Mouse (Mus musculus) cerebellum, postnatal 25 days (tissue): Measurements from ENCODE around the gene Tbx21.
A peak's percentile ranks its signal among the peaks of the same experiment; 100 is the strongest.

Source experiments
- DNase-seq, 2 experiments: peaks; one replicate each; pipeline ENCODE4 v3.0.0; 2021; ENCODE audit warnings: mixed read lengths in 2 of 2

Gene Tbx21

DNA sequence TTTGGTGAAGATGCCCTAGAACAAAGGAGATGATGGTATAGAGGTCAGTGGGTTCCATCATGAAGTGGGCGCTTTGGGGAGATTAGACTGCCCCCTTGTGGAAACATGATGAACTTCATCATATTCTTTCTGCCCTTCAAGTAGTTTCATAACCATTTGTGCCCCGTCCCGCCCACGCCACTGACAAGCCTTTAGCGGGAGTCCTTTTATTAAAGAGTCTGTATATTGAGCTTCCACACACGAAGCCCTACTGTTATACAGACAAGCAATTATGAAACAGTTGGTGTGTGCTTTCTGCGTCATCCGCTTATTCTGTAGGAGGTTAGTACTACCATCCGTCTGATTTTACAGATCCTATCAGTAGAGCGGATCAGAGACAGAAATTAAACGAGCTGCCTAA lies 32.2 kb downstream of the Tbx21 start:
- peak; percentile 41 to 71 for DNase-seq

DNA sequence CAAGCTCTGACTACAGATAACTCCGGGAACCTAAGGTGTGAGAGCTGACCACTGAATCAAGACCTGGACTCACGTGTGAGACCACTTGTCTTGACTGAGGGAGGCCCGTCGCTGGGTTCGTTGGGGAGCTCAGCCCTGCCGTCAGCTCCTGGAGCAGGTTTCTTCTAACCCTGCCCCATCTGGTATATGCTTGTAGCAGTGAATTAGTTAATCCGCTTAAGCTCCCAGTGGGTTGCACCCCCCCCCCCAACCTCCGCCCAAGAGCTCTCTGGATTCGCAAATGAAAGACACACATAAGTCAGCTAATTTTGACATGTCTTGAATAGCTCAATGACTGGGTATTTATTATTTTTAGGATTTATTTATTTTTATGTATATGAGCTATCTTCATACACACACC lies 34.8 kb downstream of the Tbx21 start:
- no peak for DNase-seq

DNA sequence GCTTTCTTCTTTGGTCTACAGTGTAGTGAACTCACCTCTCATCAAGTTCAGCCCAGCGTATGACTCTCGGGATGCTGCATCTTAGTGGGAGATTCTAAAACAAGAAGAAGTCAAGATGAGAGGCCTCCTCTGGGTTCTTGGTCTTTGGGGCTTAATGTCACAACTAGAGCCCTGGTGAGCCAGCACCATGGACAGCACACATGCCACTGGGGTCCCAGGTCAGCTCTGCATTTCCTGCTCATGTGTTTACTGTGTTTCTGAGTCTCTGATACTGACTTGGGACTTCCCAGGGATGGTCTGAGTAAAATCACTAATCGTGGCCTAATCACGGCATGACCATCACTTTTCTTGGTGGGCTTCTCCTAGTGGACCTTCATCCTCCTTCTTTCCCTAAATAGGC lies 36.4 kb downstream of the Tbx21 start:
- DNase-seq = no peak

DNA sequence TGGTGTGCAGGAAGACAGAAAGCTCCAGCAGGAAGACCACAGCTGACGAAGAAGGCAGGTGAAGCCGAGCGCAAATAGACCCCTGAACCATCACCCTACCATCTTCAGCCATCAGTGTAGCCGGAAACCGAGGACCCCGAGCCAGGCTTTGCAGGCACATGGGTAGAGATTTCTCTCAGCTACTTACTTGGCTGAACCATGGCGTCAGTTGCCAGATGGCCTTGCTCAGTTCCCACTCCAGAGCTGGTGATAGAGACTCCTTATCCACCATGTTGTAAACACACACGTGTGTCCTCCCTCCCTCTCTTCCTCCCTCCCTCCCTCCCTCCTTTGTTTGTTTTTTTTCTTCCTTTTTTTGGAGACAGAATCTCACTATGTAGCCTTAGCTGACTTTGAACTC lies 40.9 kb downstream of the Tbx21 start:
- no peak for DNase-seq

DNA sequence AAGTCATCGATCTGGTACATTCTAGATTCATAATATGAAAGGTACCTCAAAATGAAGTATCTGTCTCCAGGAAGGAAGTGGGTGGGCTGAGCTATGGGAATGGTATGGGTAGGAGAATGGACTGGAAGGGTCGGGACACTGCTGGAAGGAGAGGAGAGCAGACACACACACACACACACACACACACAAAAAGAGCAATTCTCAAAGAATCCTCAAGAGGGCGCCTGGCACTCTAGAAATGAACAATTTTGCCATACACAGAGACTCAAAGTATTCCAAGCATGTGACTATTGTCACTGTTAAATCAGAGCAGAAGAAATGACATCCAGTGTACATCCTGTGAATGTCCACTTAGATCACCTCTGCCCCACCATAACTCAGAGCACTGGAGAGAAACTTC lies 42.6 kb downstream of the Tbx21 start:
- DNase-seq = peak; percentile 55 to 68

DNA sequence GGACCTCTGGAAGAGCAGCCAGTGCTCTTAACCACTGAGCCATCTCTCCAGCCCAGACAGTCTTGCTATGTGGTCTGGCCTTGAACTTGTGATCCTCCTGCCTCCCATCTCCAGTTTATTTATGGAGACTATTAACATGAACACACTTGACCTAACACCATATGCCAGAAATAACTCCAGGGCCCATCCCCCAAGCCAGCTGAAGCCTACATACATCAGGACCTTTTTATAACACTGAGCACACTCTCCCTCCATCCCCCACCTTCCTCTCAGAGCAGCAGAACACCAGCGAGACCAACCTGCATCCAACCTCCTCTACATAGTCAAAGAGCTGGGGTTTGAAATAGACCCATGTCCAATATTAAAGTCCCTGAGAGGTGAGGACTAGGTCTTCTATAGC lies 44.0 kb downstream of the Tbx21 start:
- no peak for DNase-seq

DNA sequence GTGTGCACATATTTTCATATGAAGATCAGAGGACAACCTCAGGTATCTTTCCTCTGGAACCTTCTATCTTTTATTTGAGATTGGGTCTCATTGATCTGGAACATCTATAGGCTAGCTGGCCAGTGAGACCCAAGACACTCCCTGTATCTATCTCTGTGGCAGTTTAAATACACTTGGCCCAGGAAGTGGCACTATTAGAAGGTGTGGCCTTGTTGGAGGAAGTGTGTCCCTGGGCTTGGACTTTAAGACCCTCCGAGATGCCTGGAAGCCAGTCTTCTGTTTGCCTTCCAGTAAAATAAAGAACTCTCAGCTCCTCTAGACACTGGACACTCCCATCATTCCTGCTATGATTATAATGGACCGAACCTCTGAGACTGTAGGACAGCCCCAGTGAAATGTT lies 45.4 kb downstream of the Tbx21 start:
- DNase-seq = no peak

DNA sequence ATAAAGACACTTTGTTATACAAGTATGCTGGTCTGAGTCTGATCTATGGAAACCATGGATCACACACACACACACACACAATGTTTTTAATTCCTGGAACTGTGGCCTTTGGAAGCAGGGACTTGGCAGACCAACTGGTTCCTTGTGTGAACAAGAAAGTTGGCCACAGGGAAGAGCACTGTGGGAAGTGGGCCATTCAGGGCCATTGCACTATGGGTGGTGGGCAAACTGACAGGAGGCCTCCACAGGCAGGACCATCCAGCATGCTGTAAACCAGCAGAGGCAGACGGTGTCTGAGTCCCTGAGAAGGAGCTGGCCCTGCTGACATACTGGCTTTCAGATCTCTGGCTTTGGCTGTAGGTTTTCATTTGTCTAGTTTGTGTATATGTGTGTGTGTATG lies 45.8 kb downstream of the Tbx21 start:
- DNase-seq = peak in 1 of 2 experiments; percentile 43

DNA sequence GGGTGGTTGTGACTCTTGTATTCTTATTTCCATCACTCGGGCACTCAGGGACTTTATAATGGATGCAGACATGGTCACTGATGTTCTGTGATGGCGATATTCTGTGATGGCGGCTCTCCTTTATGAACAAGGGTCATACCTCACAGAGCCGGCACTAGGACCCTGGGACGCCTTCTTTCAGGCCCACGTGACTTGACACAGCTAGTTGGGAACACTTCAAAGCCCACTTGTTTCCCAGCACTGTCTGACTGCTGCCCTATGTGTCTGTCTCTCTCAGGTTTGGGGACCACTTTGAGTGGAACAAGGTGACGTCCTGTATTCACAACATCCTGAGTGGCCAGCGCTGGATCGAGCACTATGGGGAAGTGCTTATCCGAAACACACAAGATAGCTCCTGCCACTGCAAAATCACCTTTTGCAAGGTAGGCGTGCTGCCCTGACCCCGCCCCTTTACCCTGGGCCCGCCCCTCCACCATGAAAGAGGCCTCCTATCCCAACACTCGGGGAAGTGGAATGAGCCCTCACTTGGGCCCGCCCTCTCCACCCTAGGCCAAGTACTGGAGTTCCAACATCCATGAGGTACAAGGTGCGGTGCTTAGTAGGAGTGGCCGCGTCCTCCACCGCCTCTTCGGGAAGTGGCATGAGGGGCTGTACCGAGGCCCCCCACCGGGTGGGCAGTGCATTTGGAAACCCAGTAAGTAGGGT lies 48.3 kb downstream of the Tbx21 start:
- no peak for DNase-seq

DNA sequence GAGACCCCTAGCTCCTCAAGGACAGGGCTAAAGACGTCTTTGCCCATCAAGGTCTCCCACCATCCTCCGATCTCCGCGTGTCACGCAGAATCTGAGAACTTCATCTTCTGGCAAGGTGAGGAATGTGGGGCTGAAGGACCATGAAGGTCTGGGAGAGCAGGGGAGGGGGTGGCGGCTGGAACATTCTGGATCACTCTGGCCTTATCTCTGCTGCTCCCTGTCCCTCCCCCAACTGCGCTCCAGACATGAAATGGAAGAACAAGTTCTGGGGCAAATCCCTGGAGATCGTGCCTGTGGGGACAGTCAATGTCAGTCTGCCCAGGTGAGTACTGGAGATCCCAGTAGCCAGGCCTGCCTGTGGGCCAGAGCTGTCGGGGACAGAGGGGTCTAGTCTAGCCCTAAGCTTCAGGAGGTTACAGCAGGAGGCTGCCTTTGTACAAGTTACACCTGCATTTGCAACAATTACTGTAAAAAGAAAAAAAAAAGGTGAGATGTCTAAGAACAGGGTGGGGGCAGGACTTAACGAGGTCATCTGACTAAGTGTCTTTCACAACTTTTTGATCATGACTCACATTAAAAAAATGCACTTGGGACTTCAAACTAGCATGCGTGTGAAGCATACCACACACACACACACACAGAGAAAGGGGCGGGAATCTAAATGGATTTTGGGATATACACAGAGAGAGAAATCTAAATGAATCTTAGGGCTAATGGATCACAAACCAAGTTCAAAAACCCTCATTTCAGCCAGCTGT lies 49.4 kb downstream of the Tbx21 start:
- DNase-seq = no peak

DNA sequence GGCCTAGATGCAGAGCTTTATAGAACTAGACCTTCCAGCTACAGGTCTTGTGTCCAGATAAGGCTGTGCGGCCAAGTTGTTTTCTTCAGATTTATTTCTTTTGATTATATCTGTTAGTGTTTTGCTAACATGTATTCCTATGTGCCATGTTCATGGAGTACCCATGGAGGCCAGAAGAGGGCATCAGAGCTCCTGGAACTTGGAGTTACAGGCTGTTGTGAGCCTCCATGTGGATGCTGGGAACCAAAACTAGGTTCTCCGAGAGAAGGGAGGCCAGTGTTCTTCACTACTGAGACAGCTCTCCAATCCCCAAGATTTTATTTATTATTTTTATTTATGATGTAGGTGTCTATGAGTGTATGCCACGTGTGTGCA lies 51.2 kb downstream of the Tbx21 start:
- DNase-seq = no peak

DNA sequence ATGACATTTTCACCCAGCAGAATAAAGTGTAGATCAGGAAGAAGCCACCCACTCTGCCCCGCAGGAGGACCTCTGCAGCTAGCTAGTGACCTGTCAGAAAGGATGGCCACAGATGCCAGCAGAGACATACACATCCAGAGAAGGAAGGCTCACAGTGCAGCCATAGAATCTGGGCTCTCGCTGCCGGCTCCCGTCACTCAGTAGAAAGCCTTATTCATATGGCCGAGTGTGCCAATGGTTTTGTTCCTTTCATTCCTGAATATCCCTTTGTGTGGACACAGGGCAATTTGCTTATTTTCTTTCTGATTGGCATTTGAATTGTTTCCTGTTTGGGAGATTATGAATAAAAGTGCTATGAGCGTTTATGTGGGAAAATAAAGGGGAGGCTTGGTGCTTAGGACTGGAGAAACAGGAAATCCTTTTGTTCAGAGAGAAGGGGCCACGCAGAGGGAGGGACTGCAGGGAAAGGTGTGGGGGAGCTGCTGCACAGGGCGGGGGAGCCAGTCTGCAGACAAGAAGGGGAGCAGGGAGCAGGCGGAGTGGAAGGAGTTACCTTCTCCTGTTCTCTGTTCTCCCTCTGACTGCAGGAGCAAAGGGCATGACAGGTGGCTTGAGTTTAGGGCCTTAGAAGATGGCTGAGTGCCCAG lies 51.7 kb downstream of the Tbx21 start:
- DNase-seq = peak in 1 of 2 experiments; percentile 9

DNA sequence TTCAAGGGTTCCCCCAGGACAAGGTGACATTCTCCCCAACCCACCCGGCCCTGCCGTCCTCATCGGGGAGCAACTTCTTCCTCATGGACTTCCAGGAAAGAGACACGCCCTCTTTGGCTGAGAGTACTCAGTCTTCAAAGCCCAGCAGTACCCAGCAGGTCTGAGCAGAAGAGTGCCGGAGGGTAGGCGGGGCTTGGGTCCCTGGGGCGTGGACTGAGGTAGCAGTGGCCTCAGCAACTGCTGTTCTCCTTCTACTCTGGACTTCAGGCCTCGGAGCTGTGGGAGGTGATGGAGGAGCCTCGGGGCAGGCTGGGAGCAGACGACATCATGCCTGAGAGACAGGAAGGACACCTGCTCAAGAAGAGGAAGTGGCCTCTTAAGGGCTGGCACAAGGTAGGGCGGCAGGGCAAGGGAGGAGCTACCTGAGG lies 62.9 kb downstream of the Tbx21 start:
- no peak for DNase-seq

DNA sequence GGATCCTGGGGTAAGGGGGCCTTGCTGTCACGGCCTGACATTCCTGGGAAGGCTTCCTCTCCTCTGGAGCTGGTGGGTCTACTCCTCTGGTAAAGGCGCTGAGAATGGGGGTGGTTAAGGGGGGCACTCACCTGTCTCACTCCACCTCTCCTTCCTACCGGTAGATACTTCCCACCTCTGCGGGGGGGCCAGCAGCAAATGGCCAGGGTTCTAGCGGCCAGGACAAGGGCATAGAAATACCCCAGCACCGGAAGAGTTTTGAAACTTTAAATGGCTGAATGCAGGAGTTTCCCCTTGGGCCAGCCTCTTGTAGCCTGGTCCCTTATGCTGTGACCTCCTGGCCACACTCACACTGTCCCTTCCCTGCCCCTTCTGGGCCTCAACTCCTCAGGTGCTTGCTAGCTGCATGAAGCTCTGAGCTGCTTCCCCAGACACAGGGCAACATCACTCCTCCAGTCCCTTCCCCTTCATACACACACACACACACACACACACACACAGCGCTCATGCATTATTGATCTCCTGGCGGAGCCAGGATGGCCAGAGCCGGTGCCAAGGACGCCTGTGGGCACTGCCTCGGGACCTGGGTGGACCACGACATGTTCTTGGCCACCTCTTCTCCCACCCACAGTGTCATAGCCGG lies 64.1 kb downstream of the Tbx21 start:
- peak; percentile 29 to 52 for DNase-seq

DNA sequence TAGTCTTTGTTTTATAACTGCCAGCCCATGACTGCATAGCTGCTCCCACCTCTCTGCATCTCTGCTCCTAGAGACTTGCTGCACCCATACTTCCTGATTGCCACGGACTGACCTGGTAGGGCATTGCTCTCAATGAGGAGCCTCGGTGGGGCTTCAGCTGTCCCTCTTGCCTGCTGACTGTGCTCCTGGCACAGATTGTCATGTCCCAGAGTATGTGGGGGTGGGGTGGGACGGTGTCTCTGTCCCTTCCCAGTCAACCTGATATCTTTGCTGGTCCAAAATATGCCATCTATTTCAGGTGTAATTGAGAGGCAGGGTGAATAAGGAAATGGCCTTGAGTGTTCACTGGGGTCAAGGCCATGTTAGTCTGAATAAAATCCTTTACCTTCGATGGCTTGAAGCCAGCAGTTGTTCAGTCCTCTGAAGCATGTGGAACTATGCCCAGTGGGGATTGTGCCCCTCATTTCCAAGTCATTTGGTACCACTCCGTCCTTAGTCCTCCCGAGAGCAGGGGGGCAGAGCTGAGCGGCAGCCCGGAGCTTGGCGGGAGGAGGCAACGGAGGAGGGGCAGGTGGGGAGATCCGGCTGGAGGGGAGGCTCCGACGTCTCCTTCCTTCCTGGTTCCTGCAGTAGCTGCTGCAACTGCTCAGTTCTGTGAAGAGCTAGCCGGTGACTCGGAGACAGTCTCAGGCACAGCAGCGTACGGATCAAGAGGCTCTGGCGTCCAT lies 64.8 kb downstream of the Tbx21 start, which contains the start of gene Osbpl7:
TSS of gene Osbpl7 (plus strand) at position 413 of the 728 bp plus-strand sequence.
- peak; percentile 79 to 85 for DNase-seq

DNA sequence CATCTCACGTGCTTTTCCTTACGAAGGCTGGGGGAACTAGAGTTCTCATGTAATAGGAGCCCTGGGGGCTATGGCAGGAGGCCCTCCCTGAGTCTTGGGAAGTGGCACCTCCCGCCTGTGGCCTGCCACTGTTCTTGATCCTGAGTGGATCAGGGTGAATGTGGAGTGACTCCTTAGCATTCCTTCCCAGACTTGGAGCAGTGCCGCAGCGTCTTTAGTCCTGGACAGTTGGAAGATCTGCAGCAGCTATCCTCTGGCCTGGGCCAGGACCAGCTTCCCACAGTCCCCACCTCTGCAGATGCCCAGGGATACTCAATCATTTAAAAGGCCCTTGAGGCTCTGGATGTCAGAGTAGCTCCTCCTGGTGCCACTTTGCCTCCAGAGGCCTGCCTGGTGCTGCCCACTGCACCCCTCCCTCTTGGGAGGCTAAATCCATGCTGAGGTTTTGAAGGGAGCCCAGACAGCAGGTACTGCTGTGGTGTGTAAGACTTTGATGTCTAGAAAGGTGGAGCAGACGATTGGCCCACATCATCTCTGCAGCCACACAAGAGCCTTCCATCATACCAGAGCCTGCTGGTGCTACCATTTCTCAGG lies 65.5 kb downstream of the Tbx21 start:
- no peak for DNase-seq

DNA sequence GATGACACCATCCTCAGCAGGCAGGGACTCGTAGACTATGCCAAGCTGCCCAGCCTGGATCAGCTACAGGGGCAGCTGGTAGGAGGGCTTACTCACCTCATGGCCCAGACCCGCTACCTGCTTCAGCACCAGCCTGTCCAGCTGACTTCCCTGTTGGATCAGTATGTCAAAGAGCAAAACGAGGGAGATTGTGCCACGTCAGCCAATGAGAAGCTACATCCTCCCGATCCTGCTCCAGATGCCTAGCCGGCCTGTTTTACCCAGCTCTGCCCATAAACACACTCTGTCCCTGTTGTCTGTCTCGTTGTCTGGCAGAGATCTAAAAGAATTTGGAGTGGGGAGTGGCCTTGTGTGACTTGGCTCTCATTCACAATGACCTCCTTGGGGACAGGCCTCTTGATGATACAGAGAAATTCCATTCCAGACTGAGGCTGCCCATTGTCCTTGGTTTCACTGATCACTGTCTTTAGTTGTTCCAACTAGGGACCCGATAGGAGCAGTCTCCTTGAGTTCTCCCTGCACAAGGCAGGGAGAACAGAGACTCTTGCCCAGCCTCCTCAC lies 67.0 kb downstream of the Tbx21 start:
- DNase-seq = no peak
